Mouse (Mus musculus) frontal cortex, postnatal 10 days (tissue): ENCODE results near the gene Cebpzos.
A peak's percentile ranks its signal among the peaks of the same experiment; 100 is the strongest.

Experiments used
- DNase-seq, 2 experiments: peaks; one replicate each; pipeline ENCODE4 v3.0.0; 2022; ENCODE audit warnings: low spot score in 2 of 2, mixed read lengths in 1 of 2

Cebpzos gene

DNA sequence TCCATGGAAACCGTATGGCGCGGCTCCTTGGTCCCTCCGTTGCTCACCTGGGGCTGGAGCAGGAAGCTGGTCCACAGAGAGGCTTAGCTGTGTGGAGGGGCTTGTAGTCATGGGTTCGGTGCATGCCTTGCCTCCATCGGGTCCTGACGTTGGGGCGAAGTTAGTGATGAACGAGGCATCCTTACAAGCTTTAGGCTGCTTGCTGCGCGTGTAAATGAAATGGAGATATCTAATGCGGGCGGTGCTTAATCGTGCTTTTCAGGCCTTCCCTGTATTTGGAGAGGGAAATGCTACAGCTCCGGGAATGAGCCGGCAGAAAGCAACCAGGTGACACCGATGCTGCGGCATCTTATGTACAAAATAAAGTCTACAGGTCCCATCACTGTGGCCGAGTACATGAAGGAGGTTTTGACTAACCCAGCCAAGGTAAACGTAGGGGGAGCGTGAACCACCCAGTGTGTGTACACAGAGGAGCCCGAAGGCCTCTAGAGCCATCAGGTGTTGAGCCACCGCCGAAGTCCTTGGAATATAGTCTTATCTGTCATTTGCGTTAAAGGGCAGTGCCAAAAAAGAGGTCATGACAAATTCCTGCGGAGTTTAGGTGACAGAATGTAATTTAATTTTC, 21.0 kb downstream of the Cebpzos start:
- no peak for DNase-seq

DNA sequence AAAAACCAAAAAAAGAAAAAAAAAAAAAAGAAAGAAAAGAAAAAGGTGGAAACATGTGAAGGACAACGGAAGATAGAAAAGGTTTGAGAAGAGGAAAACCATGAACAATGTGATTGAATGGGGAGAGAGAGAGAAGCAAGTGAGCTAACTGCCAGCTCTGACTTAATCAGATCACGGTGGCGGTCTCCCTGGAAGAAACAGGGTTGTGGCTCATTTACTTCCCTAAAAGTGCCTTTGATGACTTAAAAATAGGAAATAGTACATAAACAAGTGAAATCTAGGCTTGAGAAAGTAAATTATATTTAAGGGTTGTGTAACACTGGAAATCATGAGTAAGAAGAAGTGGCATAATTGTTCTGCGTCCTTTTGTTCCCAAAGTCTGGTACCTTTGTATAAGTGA, 22.6 kb downstream of the Cebpzos start:
- no peak for DNase-seq

DNA sequence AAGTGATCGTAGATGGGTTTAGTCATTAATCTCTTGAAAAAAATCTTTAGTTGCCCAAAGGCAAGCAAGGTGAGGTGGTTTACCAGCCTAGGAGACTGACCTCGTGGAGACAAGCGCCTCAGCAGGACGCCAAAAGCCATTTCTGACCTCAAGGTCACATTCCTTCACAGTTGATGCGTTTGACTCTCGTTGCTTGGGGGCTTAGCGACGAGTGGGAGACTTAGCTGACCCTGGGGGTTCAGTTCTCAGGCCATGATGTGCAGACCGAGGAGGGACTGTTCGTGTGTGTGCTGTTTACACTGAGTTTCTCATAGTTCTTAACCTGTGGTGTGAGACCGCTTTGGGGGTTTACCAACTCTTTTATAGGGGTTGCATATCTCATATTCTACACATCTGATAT, 26.3 kb downstream of the Cebpzos start:
- DNase-seq = no peak

DNA sequence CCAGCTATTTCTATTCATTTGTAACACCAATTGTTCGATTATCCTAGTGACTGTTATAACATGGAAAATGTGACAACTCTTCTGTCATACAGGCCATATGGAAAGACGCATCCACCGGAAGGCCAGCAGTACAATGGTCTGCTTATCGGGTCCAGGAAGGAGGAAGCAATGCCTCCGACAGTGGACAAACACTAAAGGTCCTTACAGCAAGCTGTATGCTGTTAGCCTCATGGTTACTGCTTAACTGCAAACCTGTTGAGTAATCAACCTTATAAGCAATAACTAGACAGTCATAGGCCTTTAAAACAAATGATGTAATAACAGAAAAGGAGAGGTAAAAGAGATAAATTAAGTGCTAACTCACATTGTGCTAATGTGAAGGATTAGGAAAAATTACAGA, 34.9 kb downstream of the Cebpzos start:
- no peak for DNase-seq

DNA sequence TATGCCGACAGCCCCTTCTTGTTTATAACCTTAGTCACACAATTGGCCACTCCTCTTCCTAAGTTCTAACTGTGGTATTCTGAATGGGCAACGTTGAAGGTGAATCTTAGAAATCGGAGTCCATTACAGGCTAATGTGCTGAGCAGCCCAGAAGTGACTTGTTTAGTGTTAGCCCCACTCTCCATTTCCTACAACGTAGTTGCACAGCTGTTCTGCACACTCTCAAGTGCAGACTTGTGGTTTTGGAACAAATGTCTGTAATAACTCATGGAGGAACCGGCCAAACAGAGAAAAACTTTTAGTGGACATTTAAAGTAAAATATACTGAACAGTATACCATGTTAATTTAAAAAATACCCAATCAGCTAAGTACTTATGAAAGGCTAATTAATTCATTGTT, 35.8 kb downstream of the Cebpzos start:
- DNase-seq = no peak

DNA sequence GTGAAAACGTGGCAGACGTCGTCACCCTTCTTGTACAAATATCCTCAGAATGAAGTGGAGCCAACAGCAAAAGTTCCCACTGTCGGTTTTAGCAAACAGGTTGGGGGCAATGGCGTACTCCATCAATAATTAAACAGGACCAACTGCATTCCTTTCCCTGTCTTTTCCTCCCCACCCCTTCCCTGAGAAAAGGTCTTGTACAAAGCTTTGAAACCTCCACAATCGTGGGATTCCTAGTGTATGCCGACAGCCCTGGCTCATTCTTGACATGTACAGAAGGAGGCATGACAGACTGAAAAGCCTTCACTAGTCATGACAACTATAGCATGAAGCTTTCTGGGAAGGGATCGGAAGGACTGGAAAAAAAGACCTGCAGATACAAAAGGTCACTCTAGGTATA, 36.9 kb downstream of the Cebpzos start:
- no peak for DNase-seq

DNA sequence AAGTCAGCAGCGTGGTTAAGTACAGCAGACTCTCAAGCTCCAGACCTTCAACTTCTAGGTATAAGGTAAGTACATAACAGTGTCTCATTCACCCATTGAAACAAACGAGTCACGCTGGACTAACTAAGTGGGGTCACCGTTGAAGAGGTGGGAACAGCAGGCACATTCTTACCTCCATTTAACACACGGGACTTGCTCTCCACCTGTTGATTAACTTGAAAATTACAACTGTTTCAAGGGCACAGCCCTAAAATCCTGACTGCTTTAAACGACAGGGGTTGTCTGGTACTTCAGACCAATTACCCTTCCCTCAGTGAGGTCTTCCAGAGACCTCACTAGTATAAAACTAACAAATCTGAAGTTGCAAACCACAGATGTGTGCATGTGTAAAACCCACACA, 43.2 kb downstream of the Cebpzos start:
- no peak for DNase-seq

DNA sequence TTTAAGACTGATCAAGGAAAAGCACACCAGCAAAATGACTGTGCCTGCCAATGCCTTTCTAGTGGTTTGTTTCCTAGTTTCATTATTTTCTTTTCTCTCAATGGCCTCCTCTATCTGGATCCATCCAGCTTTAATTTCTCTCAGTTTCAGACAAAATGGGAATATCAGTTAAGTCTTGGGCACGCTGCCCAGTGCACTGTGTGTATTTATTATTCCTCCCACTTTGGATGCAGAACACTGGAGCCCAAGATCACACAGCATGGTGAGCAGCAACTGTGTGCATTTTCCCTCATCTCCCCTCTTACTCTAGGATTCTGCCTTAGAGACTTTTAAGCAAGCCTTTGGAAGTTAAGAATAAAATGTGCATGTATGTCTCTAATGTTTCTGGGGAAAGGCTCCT, 48.1 kb downstream of the Cebpzos start:
- peak; percentile 15 to 39 for DNase-seq

DNA sequence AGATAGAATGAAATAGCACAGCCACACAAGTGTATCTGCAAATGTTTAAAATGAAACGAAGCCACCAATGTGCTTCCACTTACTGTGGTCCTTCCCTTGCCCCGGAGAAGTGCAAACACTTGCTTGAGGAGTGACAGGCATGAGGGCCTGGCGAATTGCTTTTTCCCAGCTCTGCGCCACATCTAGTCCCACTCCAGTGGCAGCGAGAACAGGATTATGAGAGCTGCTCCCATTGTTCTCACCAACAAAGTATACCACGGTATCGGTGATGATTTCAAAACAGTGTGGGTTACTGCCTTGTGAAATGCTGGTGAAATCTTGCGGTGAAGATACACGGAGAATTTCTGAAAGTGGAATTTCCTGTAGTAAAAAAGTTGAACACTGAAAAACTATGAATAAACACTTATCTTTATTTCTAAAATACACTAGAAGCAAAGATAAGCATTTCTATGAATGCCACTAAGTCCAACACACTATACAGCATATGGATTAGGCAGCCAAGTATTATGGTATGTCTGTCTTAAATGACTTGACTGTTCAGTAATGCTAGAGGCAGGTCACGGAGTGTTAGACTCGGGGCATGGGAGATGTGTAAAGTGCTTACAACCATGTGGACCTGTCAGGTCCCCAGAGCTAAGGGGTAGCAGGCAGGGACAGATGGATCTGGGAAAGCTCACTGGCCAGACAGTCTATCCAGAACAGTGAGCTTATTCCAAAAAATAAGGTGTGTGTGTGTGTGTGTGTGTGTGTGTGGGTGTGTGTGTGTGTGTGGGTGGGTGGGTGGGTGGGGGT, 50.0 kb downstream of the Cebpzos start:
- no peak for DNase-seq

DNA sequence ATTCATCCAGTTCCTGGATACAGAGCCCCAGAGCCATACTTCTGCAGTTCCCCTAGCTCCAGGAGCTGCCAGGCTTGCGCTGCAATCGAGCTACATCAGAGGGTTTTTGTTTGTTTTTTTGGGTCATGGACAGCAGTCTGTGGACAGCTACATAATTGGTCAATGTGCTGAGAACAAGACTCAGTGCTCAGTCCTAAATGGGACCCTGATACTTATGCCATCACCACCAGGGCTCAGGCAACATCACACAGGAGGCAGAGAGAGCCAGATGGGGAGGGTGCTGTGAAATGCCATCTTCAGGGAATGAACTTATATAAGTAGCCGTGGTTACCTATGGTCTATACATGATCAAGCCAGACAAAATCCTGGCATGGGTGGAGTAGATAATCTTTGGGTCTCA, 52.2 kb downstream of the Cebpzos start:
- no peak for DNase-seq
